7 mouse cellular contexts compared by ENCODE assay signal in genomic region chr9:108450292-108451169, GRCm38 (mm10). TPM values are rescaled to one million over a fixed set of nuclear protein-coding genes. Genes with fewer than 3 reads are reported as not detected.
DNase-seq lines count a peak whose midpoint lies in the region; ATAC-seq lines count a peak whose summit lies in the region.

No protein-coding gene starts in this region.

- ATAC-seq in megakaryocyte-erythroid progenitor cell, adult 5-6 weeks (replicated peaks; ENCODE audit: low FRiP score, low TSS enrichment, poor library complexity, severe bottlenecking), result peak; percentile 36
- peak; percentile 39 for ATAC-seq in stomach, embryonic 14.5 days (ENCODE audit: insufficient number of reproducible peaks, insufficient read depth, low FRiP score, low read depth)

- peak overlapping the region; percentile 52 for H3K4me2 ChIP-seq in stomach, embryonic 14.5 days (replicated peaks; ENCODE audit: low read depth, low read length)

- 47% methylated on average over 21 of the region's 21 CpGs for WGBS in heart, embryonic 10.5 days
- 54% methylated on average over 21 of the region's 21 CpGs for WGBS in stomach, embryonic 14.5 days

- H3K27ac ChIP-seq in heart, embryonic 10.5 days, result peak overlapping the region; percentile 95
- peak overlapping the region; percentile 56; the same call in 1 of the 2 replicates for H3K27ac ChIP-seq in stomach, embryonic 14.5 days (ENCODE audit: low read length)

- peaks cover 23% of the 10 kb centered on the region for H3K36me3 ChIP-seq in heart, embryonic 10.5 days
- peaks cover 7% of the 10 kb centered on the region; the same call in 1 of the 2 replicates for H3K36me3 ChIP-seq in stomach, embryonic 14.5 days (ENCODE audit: control insufficient read depth, insufficient read depth, low read length)

- no peaks in the 10 kb centered on the region for H3K27me3 ChIP-seq in heart, embryonic 10.5 days (ENCODE audit: insufficient read depth, poor library complexity, severe bottlenecking)
- no peaks in the 10 kb centered on the region for H3K27me3 ChIP-seq in stomach, embryonic 14.5 days (ENCODE audit: control insufficient read depth, insufficient read depth, low read length)

- H3K9me3 ChIP-seq in heart, embryonic 10.5 days, result no peaks in the 10 kb centered on the region
- no peaks in the 10 kb centered on the region for H3K9me3 ChIP-seq in stomach, embryonic 14.5 days (ENCODE audit: control insufficient read depth, low read depth, low read length)

- H3K4me3 ChIP-seq in heart, embryonic 10.5 days, result peak overlapping the region; percentile 74
- peak overlapping the region; percentile 18 for H3K4me3 ChIP-seq in stomach, embryonic 14.5 days (ENCODE audit: low read depth, low read length)

- peak overlapping the region; percentile 10; the same call in 1 of the 2 replicates for H3K9ac ChIP-seq in stomach, embryonic 14.5 days (replicated peaks; ENCODE audit: low read depth, low read length)

- DNase-seq in MN1 (ENCODE audit: low spot score), result peak; percentile 87
- DNase-seq in R1 (ENCODE audit: low read depth, low spot score), result peak; percentile 38
- peak; percentile 93 for DNase-seq in heart, embryonic 10.5 days (ENCODE audit: low spot score)
- peak; percentile 32 to 55 for DNase-seq in kidney, postnatal 36 days
- no peak for DNase-seq in thymus, postnatal 10 days (ENCODE audit: low spot score in 2 of 2)

- peaks cover 60% of the 10 kb centered on the region for H3K4me1 ChIP-seq in heart, embryonic 10.5 days
- H3K4me1 ChIP-seq in stomach, embryonic 14.5 days (ENCODE audit: control insufficient read depth, insufficient read depth, low read length), result peaks cover 30% of the 10 kb centered on the region

RNA-seq across cellular contexts. Expression of gene Ccdc71, which starts 9.8 kb away (rescaled TPM):
- polyA plus RNA-seq in heart, embryonic 10.5 days (2016; fragmentation: Nextera tagmentation; extraction: Ambion mirVana), result 46.6 and 61.1 TPM in 2 replicates
- total RNA-seq in megakaryocyte-erythroid progenitor cell, adult 5-6 weeks (2014; fragmentation: Nextera tagmentation), result 19.6 and 42.3 TPM in 2 replicates
- 13.2 and 13.6 TPM in 2 replicates for total RNA-seq in megakaryocyte-erythroid progenitor cell, adult 5-6 weeks (2017)
- polyA plus RNA-seq in stomach, embryonic 14.5 days (2014; fragmentation: Nextera tagmentation; extraction: Ambion mirVana), result 48.2 and 49.9 TPM in 2 replicates

RNA-seq across cellular contexts. Expression of gene Klhdc8b, which starts 10.8 kb away (rescaled TPM):
- polyA plus RNA-seq in heart, embryonic 10.5 days (2016; fragmentation: Nextera tagmentation; extraction: Ambion mirVana), result 86.8 and 106 TPM in 2 replicates
- total RNA-seq in megakaryocyte-erythroid progenitor cell, adult 5-6 weeks (2014; fragmentation: Nextera tagmentation), result 8.0 and 29.6 TPM in 2 replicates
- 6.2 and 21.7 TPM in 2 replicates for total RNA-seq in megakaryocyte-erythroid progenitor cell, adult 5-6 weeks (2017)
- polyA plus RNA-seq in stomach, embryonic 14.5 days (2014; fragmentation: Nextera tagmentation; extraction: Ambion mirVana), result 64.0 and 64.9 TPM in 2 replicates

RNA-seq across cellular contexts. Expression of gene BC048562, which starts 14.2 kb away (rescaled TPM):
- polyA plus RNA-seq in heart, embryonic 10.5 days (2016; fragmentation: Nextera tagmentation; extraction: Ambion mirVana), result not detected in 2 replicates
- not detected in 2 replicates for total RNA-seq in megakaryocyte-erythroid progenitor cell, adult 5-6 weeks (2014; fragmentation: Nextera tagmentation)
- total RNA-seq in megakaryocyte-erythroid progenitor cell, adult 5-6 weeks (2017), result not detected in 2 replicates
- polyA plus RNA-seq in stomach, embryonic 14.5 days (2014; fragmentation: Nextera tagmentation; extraction: Ambion mirVana), result not detected in 2 replicates

RNA-seq across cellular contexts. Expression of gene Ccdc36, which starts 22.2 kb away (rescaled TPM):
- 1.1 and 1.5 TPM in 2 replicates for polyA plus RNA-seq in heart, embryonic 10.5 days (2016; fragmentation: Nextera tagmentation; extraction: Ambion mirVana)
- total RNA-seq in megakaryocyte-erythroid progenitor cell, adult 5-6 weeks (2014; fragmentation: Nextera tagmentation), result not detected in 2 replicates
- total RNA-seq in megakaryocyte-erythroid progenitor cell, adult 5-6 weeks (2017), result not detected in 2 replicates
- polyA plus RNA-seq in stomach, embryonic 14.5 days (2014; fragmentation: Nextera tagmentation; extraction: Ambion mirVana), result 1.9 and 2.5 TPM in 2 replicates

RNA-seq across cellular contexts. Expression of gene Lamb2, which starts 29.0 kb away (rescaled TPM):
- polyA plus RNA-seq in heart, embryonic 10.5 days (2016; fragmentation: Nextera tagmentation; extraction: Ambion mirVana), result 46.3 and 57.4 TPM in 2 replicates
- total RNA-seq in megakaryocyte-erythroid progenitor cell, adult 5-6 weeks (2014; fragmentation: Nextera tagmentation), result not detected in 2 replicates
- total RNA-seq in megakaryocyte-erythroid progenitor cell, adult 5-6 weeks (2017), result 0.66 TPM in 1 of 2 replicates, not detected in the other
- polyA plus RNA-seq in stomach, embryonic 14.5 days (2014; fragmentation: Nextera tagmentation; extraction: Ambion mirVana), result 38.7 and 43.7 TPM in 2 replicates

Comparison
In these comparisons a context has a peak if more than half of its experiments do, and no peak if none do; other contexts are left out.
1. DNase-seq: peak in MN1 (single experiment), R1 (single experiment), heart, embryonic 10.5 days (single experiment) and kidney, postnatal 36 days (2 of 2); none in thymus, postnatal 10 days (0 of 2).